8 mouse cellular contexts compared by ENCODE assay signal in the genomic region with DNA sequence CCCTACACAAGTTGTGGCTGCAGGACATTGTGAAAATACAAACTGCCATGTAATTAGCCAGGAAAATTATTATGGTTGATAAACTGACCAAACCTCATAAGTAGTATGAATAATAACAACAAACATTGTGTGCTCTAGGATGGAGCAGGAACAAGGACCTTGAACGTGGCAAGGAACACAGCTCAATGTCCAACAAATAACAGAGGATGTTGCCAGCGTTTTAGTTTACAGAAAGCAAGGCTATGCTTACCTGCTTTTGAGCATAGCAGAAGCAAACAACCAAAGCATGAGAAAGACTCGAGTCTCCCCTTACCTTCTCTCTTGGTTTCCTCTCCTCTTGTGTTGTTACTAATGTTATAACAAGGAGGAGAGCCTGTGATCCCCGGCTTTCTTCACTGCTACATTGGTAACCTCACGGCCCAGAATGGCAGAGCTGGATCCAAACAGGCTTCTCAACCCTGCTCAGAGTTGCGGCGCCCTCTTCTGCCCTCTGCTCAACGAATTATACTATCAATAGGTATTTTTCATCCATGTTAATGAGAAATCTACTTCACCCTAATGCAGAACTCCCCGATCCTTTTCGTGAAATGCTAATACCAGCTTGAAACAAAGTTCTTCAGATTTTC. TPM values are rescaled to one million over a fixed set of nuclear protein-coding genes. Genes with fewer than 3 reads are reported as not detected.
DNase-seq lines count a peak whose midpoint lies in the region; ATAC-seq and TF ChIP-seq lines count a peak whose summit lies in the region.

No protein-coding gene starts in this region.

- peak overlapping the region; percentile 97 for H3K27ac ChIP-seq in lung, embryonic 14.5 days (ENCODE audit: low read depth)
- peak overlapping the region; percentile 51 for H3K27ac ChIP-seq in bone marrow macrophage, adult 2 months (ENCODE audit: insufficient read depth, low read depth, low read length)
- H3K27ac ChIP-seq in forebrain, embryonic 13.5 days = peak overlapping the region; percentile 95; the same call in 1 of the 2 replicates
- peak overlapping the region; percentile 99 for H3K27ac ChIP-seq in limb, embryonic 10.5 days
- peak overlapping the region; percentile 96 for H3K27ac ChIP-seq in neural tube, embryonic 15.5 days (replicated peaks)

- H3K4me1 ChIP-seq in lung, embryonic 14.5 days (ENCODE audit: insufficient read depth) = peaks cover 36% of the 10 kb centered on the region
- H3K4me1 ChIP-seq in bone marrow macrophage, adult 2 months (ENCODE audit: control insufficient read depth, insufficient read depth, low read length) = peaks cover 37% of the 10 kb centered on the region
- H3K4me1 ChIP-seq in forebrain, embryonic 13.5 days = peaks cover 46% of the 10 kb centered on the region
- peaks cover 47% of the 10 kb centered on the region for H3K4me1 ChIP-seq in limb, embryonic 10.5 days
- peaks cover 49% of the 10 kb centered on the region for H3K4me1 ChIP-seq in neural tube, embryonic 15.5 days

- DNase-seq in lung, embryonic 14.5 days = peak; percentile 36
- no peak for DNase-seq in lung, adult 18-20 months
- no peak for DNase-seq in limb, embryonic 10.5 days (ENCODE audit: low spot score)
- DNase-seq in urinary bladder, postnatal 14 days (ENCODE audit: low spot score) = no peak

- TF ChIP-seq CTCF in lung, embryonic 14.5 days (IDR thresholded peaks at IDR 0.05; ENCODE audit: low read depth) = 0 out of 2 replicates have a peak, but pooled peaks have one; percentile 13
- 0 out of 2 replicates have a peak, but pooled peaks have one; percentile 19 for TF ChIP-seq CTCF in bone marrow macrophage, adult 2 months (IDR thresholded peaks at IDR 0.05; ENCODE audit: low read depth, low read length)

- H3K4me2 ChIP-seq in lung, embryonic 14.5 days = peak overlapping the region; percentile 77
- H3K4me2 ChIP-seq in forebrain, embryonic 13.5 days = peak overlapping the region; percentile 67
- H3K4me2 ChIP-seq in neural tube, embryonic 15.5 days = peak overlapping the region; percentile 66

- 34% methylated on average over 10 of the region's 10 CpGs for WGBS in lung, embryonic 14.5 days
- WGBS in forebrain, embryonic 13.5 days = 43% methylated on average over 10 of the region's 10 CpGs
- 64% methylated on average over 10 of the region's 10 CpGs for WGBS in limb, embryonic 10.5 days
- WGBS in neural tube, embryonic 15.5 days = 46% methylated on average over 10 of the region's 10 CpGs

- no peaks in the 10 kb centered on the region for H3K27me3 ChIP-seq in lung, embryonic 14.5 days (ENCODE audit: insufficient read depth, low read length)
- no peaks in the 10 kb centered on the region for H3K27me3 ChIP-seq in forebrain, embryonic 13.5 days
- H3K27me3 ChIP-seq in limb, embryonic 10.5 days (ENCODE audit: low read depth, poor library complexity, severe bottlenecking) = no peaks in the 10 kb centered on the region
- H3K27me3 ChIP-seq in neural tube, embryonic 15.5 days (replicated peaks) = no peaks in the 10 kb centered on the region

- no peak for TF ChIP-seq POLR2A in bone marrow macrophage, adult 2 months (IDR thresholded peaks at IDR 0.05; ENCODE audit: borderline replicate concordance, low read depth, low read length)

- peak overlapping the region; percentile 53 for H3K9ac ChIP-seq in lung, embryonic 14.5 days
- 0 out of 2 replicates have a peak overlapping the region, but pooled peaks have one; percentile 51 for H3K9ac ChIP-seq in forebrain, embryonic 13.5 days
- H3K9ac ChIP-seq in neural tube, embryonic 15.5 days (replicated peaks) = peak overlapping the region; percentile 100; the same call in 1 of the 2 replicates

- no peaks in the 10 kb centered on the region for H3K9me3 ChIP-seq in lung, embryonic 14.5 days (ENCODE audit: low read depth, low read length)
- H3K9me3 ChIP-seq in forebrain, embryonic 13.5 days (replicated peaks) = no peaks in the 10 kb centered on the region
- H3K9me3 ChIP-seq in limb, embryonic 10.5 days (replicated peaks) = no peaks in the 10 kb centered on the region
- H3K9me3 ChIP-seq in neural tube, embryonic 15.5 days (replicated peaks) = no peaks in the 10 kb centered on the region

- H3K4me3 ChIP-seq in lung, embryonic 14.5 days (ENCODE audit: low read depth, low read length) = peak overlapping the region; percentile 98
- peak overlapping the region; percentile 63 for H3K4me3 ChIP-seq in bone marrow macrophage, adult 2 months (ENCODE audit: insufficient read depth, low read length)
- H3K4me3 ChIP-seq in forebrain, embryonic 13.5 days = peak overlapping the region; percentile 96
- peak overlapping the region; percentile 93 for H3K4me3 ChIP-seq in limb, embryonic 10.5 days
- H3K4me3 ChIP-seq in neural tube, embryonic 15.5 days (replicated peaks) = peak overlapping the region; percentile 96

- no peaks in the 10 kb centered on the region for H3K36me3 ChIP-seq in lung, embryonic 14.5 days (ENCODE audit: insufficient read depth)
- H3K36me3 ChIP-seq in forebrain, embryonic 13.5 days (ENCODE audit: poor library complexity, severe bottlenecking) = no peaks in the 10 kb centered on the region
- H3K36me3 ChIP-seq in limb, embryonic 10.5 days = peaks cover 9% of the 10 kb centered on the region; the same call in 1 of the 2 replicates
- H3K36me3 ChIP-seq in neural tube, embryonic 15.5 days = no peaks in the 10 kb centered on the region

- no peak for ATAC-seq in lung, embryonic 14.5 days (ENCODE audit: insufficient read depth)
- no peak for ATAC-seq in forebrain, embryonic 13.5 days
- ATAC-seq in neural tube, embryonic 15.5 days (ENCODE audit: low FRiP score) = no peak
- ATAC-seq in monocyte, adult 5-6 weeks (replicated peaks; ENCODE audit: insufficient number of reproducible peaks, low FRiP score, low TSS enrichment, poor library complexity, severe bottlenecking) = no peak

RNA-seq across cellular contexts. Expression of a gene that starts 0.7 kb away (rescaled TPM):
- 20.3 and 21.2 TPM in 2 replicates for polyA plus RNA-seq in lung, embryonic 14.5 days (2014; fragmentation: Nextera tagmentation; extraction: Ambion mirVana)
- 18.3 and 24.1 TPM in 2 replicates for polyA plus RNA-seq in bone marrow macrophage, adult 2 months (2012; ENCODE audit: insufficient read depth, insufficient read length, missing spikeins)
- 11.6 and 12.7 TPM in 2 replicates for polyA plus RNA-seq in forebrain, embryonic 13.5 days (2015; fragmentation: Nextera tagmentation; extraction: Ambion mirVana)
- polyA plus RNA-seq in limb, embryonic 10.5 days (2016; fragmentation: Nextera tagmentation; extraction: Ambion mirVana) = 12.2 and 13.2 TPM in 2 replicates
- polyA plus RNA-seq in neural tube, embryonic 15.5 days (2015; fragmentation: Nextera tagmentation; extraction: Ambion mirVana) = 12.6 and 12.9 TPM in 2 replicates
- total RNA-seq in monocyte, adult 5-6 weeks (2017) = 17.0 to 27.0 TPM (median 17.3 TPM) in 3 replicates

RNA-seq across cellular contexts. Expression of a gene that starts 45.1 kb away (rescaled TPM):
- polyA plus RNA-seq in lung, embryonic 14.5 days (2014; fragmentation: Nextera tagmentation; extraction: Ambion mirVana) = 39.9 TPM in 2 replicates
- 0.25 TPM in 1 of 2 replicates, not detected in the other for polyA plus RNA-seq in bone marrow macrophage, adult 2 months (2012; ENCODE audit: insufficient read depth, insufficient read length, missing spikeins)
- 16.5 and 19.2 TPM in 2 replicates for polyA plus RNA-seq in forebrain, embryonic 13.5 days (2015; fragmentation: Nextera tagmentation; extraction: Ambion mirVana)
- 13.3 and 16.4 TPM in 2 replicates for polyA plus RNA-seq in limb, embryonic 10.5 days (2016; fragmentation: Nextera tagmentation; extraction: Ambion mirVana)
- polyA plus RNA-seq in neural tube, embryonic 15.5 days (2015; fragmentation: Nextera tagmentation; extraction: Ambion mirVana) = 58.6 and 58.7 TPM in 2 replicates
- total RNA-seq in monocyte, adult 5-6 weeks (2017) = 62.1 to 195 TPM (median 62.9 TPM) in 3 replicates

Comparison
In these comparisons a context has a peak if more than half of its experiments do, and no peak if none do; other contexts are left out.
1. RNA of a gene that starts 45.1 kb away (polyA plus RNA-seq): 58.6 to 58.7 TPM in neural tube, embryonic 15.5 days, 39.9 TPM in lung, embryonic 14.5 days, 16.5 to 19.2 TPM in forebrain, embryonic 13.5 days and 13.3 to 16.4 TPM in limb, embryonic 10.5 days; 0.25 TPM in bone marrow macrophage, adult 2 months; every median in the first group is over 10 times any median in the second.
2. Peak in every context shown above with its lines, with median percentiles within 50 percentile points of each other: H3K27ac ChIP-seq, H3K4me2 ChIP-seq, H3K4me3 ChIP-seq and H3K9ac ChIP-seq.